Mouse (Mus musculus): ENCODE data around the gene Zfp9. TPM values are rescaled to one million over a fixed set of nuclear protein-coding genes. Genes with fewer than 3 reads are reported as not detected.

Zfp9 gene
- 1.3 and 1.5 TPM in 2 replicates for polyA plus RNA-seq (2012; ENCODE audit: insufficient read depth, insufficient read length, missing spikeins)

- Histone ChIP-seq H3K4me1 (ENCODE audit: control insufficient read depth, insufficient read depth, insufficient read length, low read length) (no peaks in the 10 kb centered on the region; the same call in 1 of the 2 replicates), H3K27ac (replicated peaks; ENCODE audit: low read depth, low read length) (no peak within 1 kb of the TSS; the same call in 1 of the 2 replicates), H3K4me3 (ENCODE audit: insufficient read depth, low read depth, low read length) (peak within 1 kb of the TSS; percentile 63)
Measured at GRCm38 (mm10) chr6:118478957-118479708, at the start of gene Zfp9. Gene Zfp9, minus strand, starts transcription at chr6:118479320.

GRCm38 (mm10) chr6:118520668-118521067 lies 41.5 kb upstream of the Zfp9 start:
- Histone ChIP-seq H3K4me3 (ENCODE audit: insufficient read depth, low read depth, low read length) (no peak overlapping the region), H3K27ac (replicated peaks; ENCODE audit: low read depth, low read length) (no peak overlapping the region), H3K4me1 (ENCODE audit: control insufficient read depth, insufficient read depth, insufficient read length, low read length) (no peaks in the 10 kb centered on the region)

GRCm38 (mm10) chr6:118513335-118514012 lies 34.4 kb upstream of the Zfp9 start:
- no peak overlapping the region for H3K4me3 ChIP-seq (ENCODE audit: insufficient read depth, low read depth, low read length)
- no peaks in the 10 kb centered on the region for H3K4me1 ChIP-seq (ENCODE audit: control insufficient read depth, insufficient read depth, insufficient read length, low read length)
- no peak overlapping the region for H3K27ac ChIP-seq (replicated peaks; ENCODE audit: low read depth, low read length)

DNA sequence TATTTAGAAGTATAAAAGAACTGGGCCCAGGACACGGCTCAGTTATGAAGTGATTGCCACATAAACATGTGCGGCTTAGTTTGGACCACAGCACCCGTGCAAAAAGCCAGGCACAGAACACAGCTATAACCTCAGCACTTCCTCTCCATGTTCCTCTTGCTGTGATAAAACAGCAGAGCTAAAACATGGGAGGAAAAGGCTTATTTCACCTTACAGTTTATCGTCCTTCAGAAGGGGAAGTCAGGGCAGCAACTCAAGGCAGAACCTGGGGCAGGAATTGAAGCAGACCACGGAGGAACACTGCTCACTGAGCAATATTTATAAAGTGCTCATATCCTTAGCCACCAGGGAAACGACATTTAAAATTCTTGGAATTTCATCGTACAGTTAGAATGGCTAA lies 19.9 kb upstream of the Zfp9 start:
- no peaks in the 10 kb centered on the region for H3K4me1 ChIP-seq (ENCODE audit: control insufficient read depth, insufficient read depth, insufficient read length, low read length)
- no peak overlapping the region for H3K27ac ChIP-seq (replicated peaks; ENCODE audit: low read depth, low read length)

GRCm38 (mm10) chr6:118482125-118482524 lies 3.0 kb upstream of the Zfp9 start:
- Histone ChIP-seq H3K4me1 (ENCODE audit: control insufficient read depth, insufficient read depth, insufficient read length, low read length) (no peaks in the 10 kb centered on the region; the same call in 1 of the 2 replicates), H3K4me3 (ENCODE audit: insufficient read depth, low read depth, low read length) (no peak overlapping the region), H3K27ac (replicated peaks; ENCODE audit: low read depth, low read length) (no peak overlapping the region)

More for the DNA sequence above, 19.9 kb upstream of the Zfp9 start:
- no peak overlapping the region for H3K4me3 ChIP-seq (ENCODE audit: insufficient read depth, low read depth, low read length)

- Histone ChIP-seq H3K27ac (replicated peaks; ENCODE audit: low read depth, low read length) (no peak overlapping the region), H3K4me3 (ENCODE audit: insufficient read depth, low read depth, low read length) (peak overlapping the region; percentile 63), H3K4me1 (ENCODE audit: control insufficient read depth, insufficient read depth, insufficient read length, low read length) (no peaks in the 10 kb centered on the region; the same call in 1 of the 2 replicates)
Measured at GRCm38 (mm10) chr6:118477875-118478785, 990 bp downstream of the Zfp9 start.

DNA sequence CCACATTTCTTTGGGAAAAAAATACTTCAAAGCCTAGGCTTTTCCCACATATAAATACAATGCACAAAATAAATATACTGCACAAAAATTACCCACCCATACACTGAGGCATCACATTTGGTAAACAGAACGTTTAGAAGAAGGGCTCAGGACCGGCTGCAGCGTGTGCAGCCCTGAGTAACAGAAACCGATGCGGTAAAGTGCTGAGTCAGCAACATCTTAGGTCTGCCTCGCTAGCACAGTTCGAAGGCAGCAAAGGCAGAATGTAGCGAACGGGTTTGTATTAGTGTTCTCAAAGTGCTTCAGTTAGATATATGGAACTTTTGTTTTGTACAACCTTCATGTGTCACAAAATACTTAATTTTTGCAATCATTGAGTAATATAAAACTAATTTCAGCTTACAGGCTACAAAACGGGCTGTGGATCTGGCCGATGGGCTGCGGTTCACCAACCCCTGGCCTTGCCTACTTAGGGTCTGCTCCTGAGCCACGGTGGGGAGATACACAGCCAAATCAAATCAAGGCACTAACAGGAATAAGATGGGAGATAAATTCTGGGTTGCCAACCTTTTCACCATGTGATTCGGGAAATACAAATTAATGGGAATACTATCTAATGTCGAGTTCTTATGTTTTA lies 16.9 kb downstream of the Zfp9 start:
- Histone ChIP-seq H3K27ac (replicated peaks; ENCODE audit: low read depth, low read length) (no peak overlapping the region), H3K4me3 (ENCODE audit: insufficient read depth, low read depth, low read length) (no peak overlapping the region), H3K4me1 (ENCODE audit: control insufficient read depth, insufficient read depth, insufficient read length, low read length) (no peaks in the 10 kb centered on the region)

DNA sequence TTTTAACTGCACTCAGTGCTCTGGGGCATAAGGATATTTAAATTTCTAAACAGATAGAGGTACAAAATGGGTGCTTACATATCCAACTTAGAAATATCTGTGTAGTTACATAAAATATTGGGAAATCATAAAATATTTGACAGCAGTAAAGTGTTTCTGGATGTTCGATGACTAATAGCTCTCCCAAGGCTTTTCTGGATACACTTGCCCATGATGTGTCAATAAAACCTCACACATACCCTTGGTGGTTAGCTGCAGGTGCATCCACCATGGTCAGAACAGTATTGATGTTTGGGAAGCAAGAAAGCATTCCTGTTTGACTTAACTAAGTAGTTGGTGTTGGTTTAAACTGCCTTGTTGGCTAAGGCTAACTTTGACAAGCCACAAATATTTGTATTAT lies 21.4 kb downstream of the Zfp9 start:
- no peak overlapping the region for H3K4me3 ChIP-seq (ENCODE audit: insufficient read depth, low read depth, low read length)
- H3K27ac ChIP-seq (replicated peaks; ENCODE audit: low read depth, low read length): no peak overlapping the region
- peaks cover 3% of the 10 kb centered on the region; the same call in 1 of the 2 replicates for H3K4me1 ChIP-seq (ENCODE audit: control insufficient read depth, insufficient read depth, insufficient read length, low read length)

- H3K4me3 ChIP-seq (ENCODE audit: insufficient read depth, low read depth, low read length): peak within 1 kb of the TSS; percentile 69
- peaks cover 3% of the 10 kb centered on the region; the same call in 1 of the 2 replicates for H3K4me1 ChIP-seq (ENCODE audit: control insufficient read depth, insufficient read depth, insufficient read length, low read length)
- H3K27ac ChIP-seq (replicated peaks; ENCODE audit: low read depth, low read length): peak within 1 kb of the TSS; percentile 1
Measured at GRCm38 (mm10) chr6:118455042-118455631, 24.0 kb downstream of the Zfp9 start, which contains the start of gene Zfp248. Gene Zfp248, minus strand, starts transcription at chr6:118455528.

- Histone ChIP-seq H3K4me3 (ENCODE audit: insufficient read depth, low read depth, low read length) (peak overlapping the region; percentile 69), H3K4me1 (ENCODE audit: control insufficient read depth, insufficient read depth, insufficient read length, low read length) (peaks cover 3% of the 10 kb centered on the region; the same call in 1 of the 2 replicates), H3K27ac (replicated peaks; ENCODE audit: low read depth, low read length) (no peak overlapping the region)
Measured at GRCm38 (mm10) chr6:118454452-118454851, 24.7 kb downstream of the Zfp9 start.

- no peak overlapping the region for H3K4me3 ChIP-seq (ENCODE audit: insufficient read depth, low read depth, low read length)
- H3K27ac ChIP-seq (replicated peaks; ENCODE audit: low read depth, low read length): no peak overlapping the region
- no peaks in the 10 kb centered on the region for H3K4me1 ChIP-seq (ENCODE audit: control insufficient read depth, insufficient read depth, insufficient read length, low read length)
Measured at GRCm38 (mm10) chr6:118431502-118431901, 47.6 kb downstream of the Zfp9 start.

DNA sequence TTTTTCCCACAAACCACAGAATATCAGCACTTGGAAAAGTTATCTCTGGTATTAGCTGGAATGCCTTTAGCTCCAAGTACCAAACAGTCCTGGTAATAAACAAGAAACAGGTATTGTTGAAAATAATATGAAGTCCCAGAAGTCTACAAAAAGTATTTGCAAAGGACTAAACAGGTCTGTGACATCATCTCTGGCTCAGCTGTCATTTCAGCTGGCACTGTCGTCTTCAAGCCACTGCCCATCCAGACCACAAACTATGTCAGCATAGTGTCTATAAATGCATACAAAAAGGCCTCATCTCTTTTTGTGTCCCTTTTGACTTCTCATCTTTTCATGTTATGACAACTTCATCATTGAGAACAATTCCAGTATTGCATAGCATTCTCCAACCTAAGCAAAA lies 52.5 kb downstream of the Zfp9 start:
- Histone ChIP-seq H3K4me1 (ENCODE audit: control insufficient read depth, insufficient read depth, insufficient read length, low read length) (no peaks in the 10 kb centered on the region), H3K27ac (replicated peaks; ENCODE audit: low read depth, low read length) (no peak overlapping the region), H3K4me3 (ENCODE audit: insufficient read depth, low read depth, low read length) (no peak overlapping the region)

- H3K27ac ChIP-seq (replicated peaks; ENCODE audit: low read depth, low read length): peak within 1 kb of the TSS; percentile 82
- no peaks in the 10 kb centered on the region; the same call in 1 of the 2 replicates for H3K4me1 ChIP-seq (ENCODE audit: control insufficient read depth, insufficient read depth, insufficient read length, low read length)
- H3K4me3 ChIP-seq (ENCODE audit: insufficient read depth, low read depth, low read length): peak within 1 kb of the TSS; percentile 93
Measured at GRCm38 (mm10) chr6:118419050-118419920, 59.8 kb downstream of the Zfp9 start, which contains the start of gene Bms1. Gene Bms1, minus strand, starts transcription at chr6:118419474.
